Comparison of ENCODE assay signal across 21 mouse cellular contexts in the genomic region with DNA sequence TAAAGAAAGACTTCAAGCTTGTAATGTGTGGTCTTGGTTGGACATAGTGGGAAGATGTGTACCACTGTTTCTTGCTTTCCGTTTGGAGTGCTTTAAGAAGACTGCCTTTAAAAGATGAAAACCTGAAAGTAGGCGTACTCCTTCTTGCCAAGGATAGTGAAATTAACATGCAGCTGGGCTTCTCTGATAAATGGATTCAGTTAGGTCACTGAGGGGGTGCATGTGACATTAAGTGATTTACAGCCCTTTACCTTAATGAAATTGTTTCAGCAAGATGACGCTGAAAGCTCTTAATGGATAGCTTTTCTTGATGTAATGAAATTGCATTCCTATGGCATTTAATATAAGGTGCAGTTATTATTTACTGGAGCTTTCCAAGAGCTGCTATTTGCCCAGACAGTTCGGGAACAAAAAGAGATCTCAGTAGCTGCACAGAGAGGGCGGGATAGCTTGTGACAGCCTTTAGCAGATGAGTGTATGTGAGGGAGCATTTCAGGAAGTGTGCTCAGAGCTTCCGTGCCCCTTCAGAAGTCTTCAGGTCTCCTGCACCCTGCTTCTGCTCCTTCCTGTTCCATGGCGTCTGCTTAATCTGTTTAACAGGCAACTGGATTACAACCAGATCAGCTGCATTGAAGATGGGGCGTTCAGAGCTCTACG.
A peak's percentile ranks its signal among the peaks of the same experiment; 100 is the strongest.
DNase-seq lines count a peak whose midpoint lies in the region; ATAC-seq and TF ChIP-seq lines count a peak whose summit lies in the region.
"Had no signal": no experiment of that assay in that cellular context is flagged by ENCODE, and none has a peak within 500 bp of the region (broad histone marks: within the 10 kb centered on the region; RNA-seq: fewer than 3 reads in every experiment).

No protein-coding gene starts in this region.

- peak; percentile 18 for DNase-seq in neural tube, embryonic 11.5 days (ENCODE audit: low spot score)
- peak; percentile 32 for DNase-seq in embryo, embryonic 11 days
- DNase-seq in hindbrain, embryonic 14.5 days (ENCODE audit: low spot score), result no peak
- DNase-seq in ovary, postnatal 10 days (ENCODE audit: low spot score), result no peak
- no peak for DNase-seq in ovary, adult 18-20 months (ENCODE audit: low spot score)
- no peak for DNase-seq in T-cell, adult 2 months (ENCODE audit: low spot score)
- DNase-seq: adrenal gland, postnatal 36 days; cerebellum, adult 9-10 months; kidney, adult 8-10 months; kidney, postnatal 25 days; lung, adult 2 months; lung, postnatal 36 days; right cerebral cortex, postnatal 25 days; thymus, postnatal 4 days had no signal

- no peak for TF ChIP-seq CTCF in olfactory bulb, adult 2 months (IDR thresholded peaks at IDR 0.05; ENCODE audit: insufficient read depth, low read depth, low read length)

- H3K4me1 ChIP-seq in neural tube, embryonic 11.5 days (ENCODE audit: control insufficient read depth, insufficient read depth, low read length), result no peaks in the 10 kb centered on the region
- no peaks in the 10 kb centered on the region for H3K4me1 ChIP-seq in neural tube, embryonic 15.5 days
- no peaks in the 10 kb centered on the region for H3K4me1 ChIP-seq in hindbrain, embryonic 14.5 days (replicated peaks; ENCODE audit: control insufficient read depth, insufficient read depth, low read length)
- peaks cover 2% of the 10 kb centered on the region; the same call in 1 of the 2 replicates for H3K4me1 ChIP-seq in olfactory bulb, adult 2 months (ENCODE audit: control insufficient read depth, insufficient read depth, low read length)
- H3K4me1 ChIP-seq: forebrain, embryonic 15.5 days; heart, embryonic 13.5 days; liver, embryonic 12.5 days had no signal

- H3K4me2 ChIP-seq in neural tube, embryonic 11.5 days (ENCODE audit: low read depth), result peak overlapping the region; percentile 20; the same call in 1 of the 2 replicates
- no peak overlapping the region; the same call in 1 of the 2 replicates for H3K4me2 ChIP-seq in neural tube, embryonic 15.5 days
- peak overlapping the region; percentile 22 for H3K4me2 ChIP-seq in hindbrain, embryonic 14.5 days (replicated peaks)
- H3K4me2 ChIP-seq: forebrain, embryonic 15.5 days; heart, embryonic 13.5 days; liver, embryonic 12.5 days had no signal

- peak overlapping the region; percentile 77 for H3K27ac ChIP-seq in neural tube, embryonic 11.5 days (ENCODE audit: low read depth, low read length)
- H3K27ac ChIP-seq in neural tube, embryonic 15.5 days (replicated peaks), result no peak overlapping the region
- peak overlapping the region; percentile 64; the same call in 1 of the 2 replicates for H3K27ac ChIP-seq in hindbrain, embryonic 14.5 days
- no peak overlapping the region for H3K27ac ChIP-seq in olfactory bulb, adult 2 months (ENCODE audit: insufficient read depth, low read depth, low read length)
- H3K27ac ChIP-seq: forebrain, embryonic 15.5 days; heart, embryonic 13.5 days; left cerebral cortex, adult 2 months; liver, embryonic 12.5 days had no signal

- no peaks in the 10 kb centered on the region for H3K36me3 ChIP-seq in neural tube, embryonic 11.5 days (ENCODE audit: control insufficient read depth, insufficient read depth, low read length)
- H3K36me3 ChIP-seq in neural tube, embryonic 15.5 days, result no peaks in the 10 kb centered on the region
- H3K36me3 ChIP-seq in hindbrain, embryonic 14.5 days (replicated peaks; ENCODE audit: control insufficient read depth, insufficient read depth), result no peaks in the 10 kb centered on the region
- H3K36me3 ChIP-seq: forebrain, embryonic 15.5 days; G1E; heart, embryonic 13.5 days; liver, embryonic 12.5 days had no signal

- H3K27me3 ChIP-seq in neural tube, embryonic 11.5 days (ENCODE audit: control insufficient read depth, insufficient read depth, low read length), result no peaks in the 10 kb centered on the region
- H3K27me3 ChIP-seq in neural tube, embryonic 15.5 days (replicated peaks), result no peaks in the 10 kb centered on the region
- H3K27me3 ChIP-seq in hindbrain, embryonic 14.5 days (ENCODE audit: control insufficient read depth, insufficient read depth, low read length), result no peaks in the 10 kb centered on the region
- H3K27me3 ChIP-seq: forebrain, embryonic 15.5 days; heart, embryonic 13.5 days; liver, embryonic 12.5 days had no signal

- WGBS in neural tube, embryonic 11.5 days, result 44% methylated on average over 9 of the region's 9 CpGs
- WGBS in neural tube, embryonic 15.5 days, result 43% methylated on average over 9 of the region's 9 CpGs
- WGBS in hindbrain, embryonic 14.5 days, result 42% methylated on average over 9 of the region's 9 CpGs
- 36% methylated on average over 9 of the region's 9 CpGs for WGBS in olfactory bulb, adult 2 months

- H3K9ac ChIP-seq in neural tube, embryonic 11.5 days (ENCODE audit: low read length), result peak overlapping the region; percentile 22; the same call in 1 of the 2 replicates
- no peak overlapping the region for H3K9ac ChIP-seq in neural tube, embryonic 15.5 days (replicated peaks)
- H3K9ac ChIP-seq in hindbrain, embryonic 14.5 days, result no peak overlapping the region
- H3K9ac ChIP-seq: forebrain, embryonic 15.5 days; heart, embryonic 13.5 days; liver, embryonic 12.5 days had no signal

- no peaks in the 10 kb centered on the region for H3K9me3 ChIP-seq in neural tube, embryonic 11.5 days (ENCODE audit: control insufficient read depth, low read length)
- no peaks in the 10 kb centered on the region for H3K9me3 ChIP-seq in neural tube, embryonic 15.5 days (replicated peaks)
- H3K9me3 ChIP-seq in hindbrain, embryonic 14.5 days (ENCODE audit: control insufficient read depth, low read length), result no peaks in the 10 kb centered on the region
- H3K9me3 ChIP-seq: forebrain, embryonic 15.5 days; G1E; heart, embryonic 13.5 days; liver, embryonic 12.5 days had no signal

- TF ChIP-seq POLR2A in olfactory bulb, adult 2 months (IDR thresholded peaks at IDR 0.05; ENCODE audit: insufficient read depth, low read depth, low read length), result no peak

- 0 out of 2 replicates have a peak overlapping the region, but pooled peaks have one; percentile 4 for H3K4me3 ChIP-seq in neural tube, embryonic 11.5 days (ENCODE audit: low read depth, low read length)
- H3K4me3 ChIP-seq in neural tube, embryonic 15.5 days (replicated peaks), result no peak overlapping the region
- no peak overlapping the region; the same call in 1 of the 2 replicates for H3K4me3 ChIP-seq in hindbrain, embryonic 14.5 days (replicated peaks; ENCODE audit: low read length)
- peak overlapping the region; percentile 38 for H3K4me3 ChIP-seq in olfactory bulb, adult 2 months (ENCODE audit: insufficient read depth, low read depth, low read length)
- H3K4me3 ChIP-seq: forebrain, embryonic 15.5 days; heart, embryonic 13.5 days; left cerebral cortex, adult 2 months; liver, embryonic 12.5 days had no signal

- peak; percentile 38; the same call in 1 of the 2 replicates for ATAC-seq in neural tube, embryonic 11.5 days (ENCODE audit: insufficient read depth, low FRiP score, low TSS enrichment)
- no peak for ATAC-seq in neural tube, embryonic 15.5 days (ENCODE audit: low FRiP score)
- no peak for ATAC-seq in hindbrain, embryonic 14.5 days (ENCODE audit: low FRiP score)
- ATAC-seq: forebrain, embryonic 15.5 days; liver, embryonic 12.5 days had no signal

Comparison
In these comparisons a context has a peak if more than half of its experiments do, and no peak if none do; other contexts are left out.
1. H3K27ac ChIP-seq: peak in neural tube, embryonic 11.5 days (single experiment) and hindbrain, embryonic 14.5 days (single experiment); none in neural tube, embryonic 15.5 days (single experiment) and olfactory bulb, adult 2 months (single experiment).
2. H3K4me3 ChIP-seq: peak in neural tube, embryonic 11.5 days (single experiment) and olfactory bulb, adult 2 months (single experiment); none in neural tube, embryonic 15.5 days (single experiment) and hindbrain, embryonic 14.5 days (single experiment).
3. DNase-seq: peak in neural tube, embryonic 11.5 days (single experiment) and embryo, embryonic 11 days (single experiment); none in hindbrain, embryonic 14.5 days (single experiment), ovary, postnatal 10 days (single experiment), ovary, adult 18-20 months (single experiment) and T-cell, adult 2 months (single experiment).